Mouse (Mus musculus): ENCODE results near the gene AU040320.

GRCm38 (mm10) chr4:126773871-126774270 is 20.5 kb downstream of the AU040320 start:
- no peak for TF ChIP-seq POLR2A (IDR thresholded peaks at IDR 0.05; ENCODE audit: borderline replicate concordance, control insufficient read depth, low read depth, low read length)
- no peak for TF ChIP-seq CTCF (IDR thresholded peaks at IDR 0.05; ENCODE audit: control insufficient read depth, insufficient read depth, low read length)
